Mouse (Mus musculus) lung, embryonic 14.5 days (tissue): ENCODE measurements around the gene Otop1. TPM values are rescaled to one million over a fixed set of nuclear protein-coding genes. Genes with fewer than 3 reads are reported as not detected.

Experiments
- ATAC-seq: fragments of 200-750 bp; cut with Nextera tagmentation; 2 replicates; pipeline ENCODE4 v1.8.0; 2017; ENCODE audit warnings: mild to moderate bottlenecking, moderate TSS enrichment, moderate library complexity; ENCODE audit not compliant: insufficient read depth
- DNase-seq: peaks from one replicate; pipeline ENCODE4 v3.0.0-alpha.2; 2015
- H3K27ac ChIP-seq: fragments of 300-500 bp; sonication (generic); 2 replicates; pipeline ENCODE4 v1.5.1; 2014; ENCODE audit warnings: low read depth, mild to moderate bottlenecking, moderate library complexity
- H3K27me3 ChIP-seq: fragments of 300-500 bp; sonication (generic); 2 replicates; pipeline ENCODE4 v1.6.1; 2014; ENCODE audit warnings: low read length, control low read depth; ENCODE audit not compliant: insufficient read depth
- H3K36me3 ChIP-seq: fragments of 300-500 bp; sonication (generic); 2 replicates; pipeline ENCODE4 v1.6.1; 2014; ENCODE audit warnings: control low read depth; ENCODE audit not compliant: insufficient read depth
- H3K4me1 ChIP-seq: fragments of 300-500 bp; sonication (generic); 2 replicates; pipeline ENCODE4 v1.6.1; 2014; ENCODE audit warnings: antibody characterized with exemption, control low read depth; ENCODE audit not compliant: insufficient read depth
- H3K4me2 ChIP-seq: fragments of 300-500 bp; sonication (generic); 2 replicates; pipeline ENCODE4 v1.6.1; 2014; ENCODE audit warnings: mild to moderate bottlenecking
- H3K4me3 ChIP-seq: fragments of 300-500 bp; sonication (generic); 2 replicates; pipeline ENCODE4 v1.5.1; 2014; ENCODE audit warnings: low read depth, low read length
- H3K9ac ChIP-seq: fragments of 300-500 bp; sonication (generic); 2 replicates; pipeline ENCODE4 v1.6.1; 2014
- H3K9me3 ChIP-seq: fragments of 300-500 bp; sonication (generic); 2 replicates; pipeline ENCODE4 v1.6.1; 2016; ENCODE audit warnings: low read depth, low read length, control low read depth
- CTCF ChIP-seq: IDR thresholded peaks from 2 replicates; pipeline ENCODE4 v1.5.1; 2016; ENCODE audit warnings: antibody characterized with exemption, low read depth
- WGBS: fragments of 180-500 bp; shearing (Covaris S2); extraction: QIAGEN DNeasy Blood & Tissue Kit; methylation state at CpG from one replicate; pipeline ENCODE4 v1.1.7; 2014; 5-methylcytosine and 5-hydroxymethylcytosine counted together
- polyA plus RNA-seq: library from polyadenylated mRNA; unstranded; fragments of >200 nt; fragmentation: Nextera tagmentation; extraction: Ambion mirVana; gene quantifications from 2 replicates; pipeline ENCODE4 v1.2.1, GENCODE M21; 2014

Gene Otop1
- polyA plus RNA-seq, 1 experiment from 2014 or later, result not detected

DNA sequence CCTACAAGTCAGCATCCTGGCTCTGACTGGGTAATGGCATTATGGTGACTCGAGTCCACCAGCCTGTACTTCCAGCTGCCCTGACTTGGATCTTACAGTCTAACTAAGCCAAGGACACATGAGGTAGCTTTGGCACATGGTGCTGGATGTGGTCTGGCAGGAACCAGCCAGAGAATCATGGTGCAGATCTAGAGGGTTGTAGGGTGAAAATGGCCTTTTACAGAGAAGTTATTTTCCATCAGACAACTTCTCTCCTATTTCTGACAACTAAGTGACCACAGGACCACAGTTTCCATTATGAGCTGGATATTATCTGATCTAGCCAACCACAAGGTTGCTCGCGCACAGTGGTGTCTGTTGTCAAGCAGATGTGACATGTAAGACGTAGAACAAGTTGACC is 1.9 kb upstream of the Otop1 start:
- DNase-seq, result no peak
- ATAC-seq, result no peak
- Histone ChIP-seq H3K9me3 (no peaks in the 10 kb centered on the region), H3K4me1 (no peaks in the 10 kb centered on the region), H3K36me3 (peaks cover 25% of the 10 kb centered on the region), H3K27ac (no peak overlapping the region), H3K9ac (no peak overlapping the region), H3K27me3 (peaks cover 39% of the 10 kb centered on the region), H3K4me3 (no peak overlapping the region), H3K4me2 (no peak overlapping the region)
- 85% methylated on average over 4 of the region's 4 CpGs for WGBS
- TF ChIP-seq CTCF, result no peak

DNA sequence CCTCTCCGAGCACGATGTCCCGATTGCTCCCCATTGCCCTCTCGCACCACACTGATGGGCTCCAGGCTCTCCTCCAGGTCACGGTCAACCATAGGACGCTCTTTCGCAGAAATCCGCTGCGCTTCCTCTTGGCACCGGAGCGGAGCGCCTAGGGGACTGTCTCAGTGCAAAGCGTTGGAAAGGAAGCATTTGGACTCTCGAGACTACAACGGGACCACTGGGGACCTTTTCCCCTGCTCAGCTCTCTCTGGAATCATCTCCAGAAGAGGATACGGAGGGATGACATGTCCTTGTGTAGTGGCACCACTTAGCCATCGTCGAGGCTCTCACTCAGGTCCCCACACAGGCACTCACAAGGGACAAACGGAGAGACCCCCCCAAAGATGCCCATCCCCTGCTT is 679 bp downstream of the Otop1 start:
- H3K9ac ChIP-seq, result no peak overlapping the region
- DNase-seq (no peak), ATAC-seq (no peak)
- H3K4me3 ChIP-seq, result no peak overlapping the region
- peaks cover 46% of the 10 kb centered on the region for H3K27me3 ChIP-seq
- no peak overlapping the region for H3K27ac ChIP-seq
- H3K36me3 ChIP-seq, result 0 out of 2 replicates have a peak, but pooled peaks cover 3% of the 10 kb centered on the region
- no peaks in the 10 kb centered on the region for H3K9me3 ChIP-seq
- no peak overlapping the region for H3K4me2 ChIP-seq
- H3K4me1 ChIP-seq, result no peaks in the 10 kb centered on the region
- no peak for TF ChIP-seq CTCF
- 2% methylated on average over 19 of the region's 19 CpGs for WGBS

DNA sequence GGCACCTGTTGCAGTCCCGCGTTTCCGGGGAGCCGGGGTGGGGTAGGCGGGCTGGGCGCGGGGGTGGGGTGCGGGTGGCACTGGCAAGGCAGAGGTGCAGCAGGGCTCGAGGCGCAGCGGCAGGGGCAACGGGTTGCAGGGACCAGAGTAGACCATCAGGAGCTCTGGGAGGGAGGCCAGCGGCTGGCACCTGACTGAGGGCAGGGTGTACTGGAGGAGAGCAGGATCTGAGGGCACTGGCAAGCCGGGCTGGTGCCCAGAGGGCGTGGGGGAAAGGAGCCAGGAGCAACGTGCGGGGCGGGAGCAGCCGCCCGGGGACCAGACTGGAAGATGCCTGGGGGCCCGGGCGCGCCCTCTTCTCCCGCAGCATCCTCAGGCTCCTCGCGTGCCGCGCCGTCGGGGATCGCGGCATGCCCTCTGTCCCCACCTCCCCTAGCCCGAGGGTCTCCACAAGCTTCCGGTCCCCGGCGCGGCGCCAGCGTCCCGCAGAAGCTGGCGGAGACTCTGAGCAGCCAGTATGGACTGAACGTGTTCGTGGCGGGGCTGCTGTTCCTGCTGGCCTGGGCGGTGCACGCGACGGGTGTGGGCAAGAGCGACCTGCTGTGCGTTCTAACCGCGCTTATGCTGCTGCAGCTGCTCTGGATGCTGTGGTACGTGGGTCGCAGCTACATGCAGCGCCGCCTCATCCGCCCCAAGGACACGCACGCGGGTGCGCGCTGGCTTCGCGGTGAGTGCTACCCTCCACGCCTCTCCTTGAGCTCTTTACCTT is 1.5 kb downstream of the Otop1 start:
- H3K4me3 ChIP-seq, result peak overlapping the region; percentile 15
- H3K36me3 ChIP-seq, result no peaks in the 10 kb centered on the region
- H3K4me1 ChIP-seq, result no peaks in the 10 kb centered on the region
- no peak overlapping the region for H3K27ac ChIP-seq
- no peaks in the 10 kb centered on the region for H3K9me3 ChIP-seq
- H3K27me3 ChIP-seq, result peaks cover 46% of the 10 kb centered on the region
- under 1% methylated on average over 65 of the region's 65 CpGs for WGBS
- no peak overlapping the region for H3K9ac ChIP-seq
- peak overlapping the region; percentile 44 for H3K4me2 ChIP-seq
- no peak for TF ChIP-seq CTCF
- ATAC-seq (no peak), DNase-seq (no peak)

DNA sequence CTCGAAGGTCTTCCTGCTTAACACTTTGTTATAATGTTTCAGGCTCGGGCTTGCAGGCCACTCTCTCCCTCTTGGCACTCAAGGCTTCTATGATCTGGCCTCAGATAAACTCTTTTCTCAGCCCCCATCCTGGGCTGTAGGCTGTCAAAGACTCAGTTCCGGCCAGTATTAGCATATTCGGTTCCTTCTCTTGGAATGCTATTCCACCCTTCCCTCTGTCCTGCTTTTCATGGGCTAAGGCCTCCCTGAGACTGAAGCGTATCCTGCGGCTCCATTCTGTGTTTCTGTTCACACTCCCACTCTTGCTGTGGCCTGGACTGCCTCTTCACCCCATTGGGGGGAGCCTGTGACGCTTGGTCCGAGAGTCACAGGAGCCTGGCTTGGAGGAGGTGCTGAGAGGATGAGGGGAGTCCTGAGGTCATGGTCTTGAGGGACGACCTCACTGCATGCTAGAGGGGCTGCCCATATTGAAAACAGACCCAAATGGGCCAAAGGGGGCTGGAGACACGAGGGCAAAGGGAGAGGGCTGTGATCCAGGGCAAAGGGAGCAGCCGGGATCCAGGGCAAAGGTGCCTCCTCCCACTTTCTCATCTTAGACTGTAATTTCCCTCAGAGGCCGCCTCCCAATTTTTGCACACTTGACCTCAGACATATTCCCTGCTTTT is 2.3 kb downstream of the Otop1 start:
- ATAC-seq, result no peak
- no peaks in the 10 kb centered on the region for H3K4me1 ChIP-seq
- no peak overlapping the region for H3K9ac ChIP-seq
- WGBS, result 13% methylated on average over 12 of the region's 12 CpGs
- no peaks in the 10 kb centered on the region for H3K36me3 ChIP-seq
- H3K27me3 ChIP-seq, result peaks cover 46% of the 10 kb centered on the region
- TF ChIP-seq CTCF, result no peak
- H3K4me2 ChIP-seq, result no peak overlapping the region; the same call in 1 of the 2 replicates
- DNase-seq, result no peak
- no peak overlapping the region for H3K4me3 ChIP-seq
- no peak overlapping the region for H3K27ac ChIP-seq
- H3K9me3 ChIP-seq, result no peaks in the 10 kb centered on the region

DNA sequence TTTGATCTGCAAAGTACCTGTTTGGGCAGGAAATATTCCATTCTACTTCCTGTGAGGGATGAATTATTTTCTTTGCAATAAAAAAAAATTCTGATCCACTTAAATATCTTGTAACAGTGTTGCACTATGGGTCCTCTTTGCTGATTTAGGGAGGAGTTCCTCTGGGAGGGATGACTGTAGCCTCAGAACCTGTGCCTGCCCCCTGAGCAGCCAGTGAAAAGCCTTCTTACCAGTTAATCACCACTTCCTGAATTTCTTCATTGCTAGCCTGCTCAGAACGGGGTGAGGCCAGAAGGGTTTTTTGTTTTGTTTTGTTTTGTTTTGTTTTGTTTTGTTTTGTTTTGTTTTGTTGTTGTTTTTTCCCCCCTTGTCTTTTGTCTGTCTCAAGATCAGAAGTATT is 4.3 kb downstream of the Otop1 start:
- H3K36me3 ChIP-seq, result no peaks in the 10 kb centered on the region
- H3K4me2 ChIP-seq, result no peak overlapping the region
- DNase-seq (no peak), ATAC-seq (no peak)
- H3K9me3 ChIP-seq, result no peaks in the 10 kb centered on the region
- H3K27me3 ChIP-seq, result peaks cover 44% of the 10 kb centered on the region
- H3K27ac ChIP-seq, result no peak overlapping the region
- WGBS, result 18% methylated on average over 1 of the region's 1 CpGs
- no peak for TF ChIP-seq CTCF
- no peak overlapping the region for H3K9ac ChIP-seq
- no peak overlapping the region for H3K4me3 ChIP-seq
- H3K4me1 ChIP-seq, result no peaks in the 10 kb centered on the region

DNA sequence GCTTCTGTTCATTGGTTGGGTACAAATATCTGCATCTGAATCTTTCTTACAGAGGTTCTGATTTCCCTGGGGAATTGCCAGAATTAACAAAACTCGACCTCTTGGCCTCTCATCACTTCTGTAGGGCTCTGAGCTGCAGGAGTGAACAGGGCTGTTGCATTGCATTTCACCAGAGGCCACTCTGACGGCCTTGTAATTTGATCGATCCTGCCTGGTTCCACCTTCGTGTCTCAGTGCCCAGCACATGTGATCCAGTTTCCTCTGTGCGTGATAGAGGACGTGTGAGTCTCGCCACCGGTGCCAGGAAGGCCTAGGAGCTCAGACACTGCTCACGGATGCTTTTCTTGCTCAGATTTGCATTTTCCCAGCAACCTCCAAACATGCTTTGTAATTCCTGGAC is 10.0 kb downstream of the Otop1 start:
- Histone ChIP-seq H3K27me3 (no peaks in the 10 kb centered on the region), H3K36me3 (no peaks in the 10 kb centered on the region), H3K4me3 (no peak overlapping the region), H3K9ac (no peak overlapping the region), H3K9me3 (no peaks in the 10 kb centered on the region), H3K4me2 (no peak overlapping the region), H3K27ac (no peak overlapping the region), H3K4me1 (no peaks in the 10 kb centered on the region)
- ATAC-seq, result no peak
- WGBS, result 60% methylated on average over 9 of the region's 9 CpGs
- no peak for DNase-seq
- no peak for TF ChIP-seq CTCF

DNA sequence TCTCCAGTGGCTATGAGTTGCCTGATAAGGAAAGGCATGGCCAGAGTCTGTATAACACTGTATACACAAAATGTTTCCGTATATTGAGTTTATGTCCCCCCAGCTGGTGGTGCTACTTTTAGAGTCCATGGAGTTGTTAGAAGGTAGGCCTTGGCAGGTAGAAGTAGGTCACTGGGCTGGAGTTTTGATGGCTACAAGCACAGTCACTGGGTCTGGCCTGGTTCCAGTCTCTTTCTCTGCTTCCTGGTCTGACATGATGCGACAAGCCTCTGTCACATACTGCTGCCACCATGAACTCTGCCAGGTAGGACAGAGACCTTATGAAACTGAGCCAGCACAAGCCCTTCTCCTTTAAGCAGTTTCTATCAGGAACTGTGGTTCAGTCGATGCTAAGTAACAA is 12.7 kb downstream of the Otop1 start:
- WGBS, result 80% methylated on average over 3 of the region's 3 CpGs
- no peaks in the 10 kb centered on the region for H3K27me3 ChIP-seq
- no peaks in the 10 kb centered on the region for H3K9me3 ChIP-seq
- TF ChIP-seq CTCF, result no peak
- H3K27ac ChIP-seq, result no peak overlapping the region
- no peak overlapping the region for H3K9ac ChIP-seq
- DNase-seq (no peak), ATAC-seq (no peak)
- H3K4me1 ChIP-seq, result no peaks in the 10 kb centered on the region
- no peaks in the 10 kb centered on the region for H3K36me3 ChIP-seq
- H3K4me3 ChIP-seq, result no peak overlapping the region
- H3K4me2 ChIP-seq, result no peak overlapping the region
